Mouse (Mus musculus) right cerebral cortex, adult 18-20 months (tissue): ENCODE results near the gene Flot2.

Source experiments
- DNase-seq: peaks from one replicate; pipeline ENCODE4 v3.0.0; 2022; ENCODE audit warnings: mixed read lengths

The Flot2 gene

DNA sequence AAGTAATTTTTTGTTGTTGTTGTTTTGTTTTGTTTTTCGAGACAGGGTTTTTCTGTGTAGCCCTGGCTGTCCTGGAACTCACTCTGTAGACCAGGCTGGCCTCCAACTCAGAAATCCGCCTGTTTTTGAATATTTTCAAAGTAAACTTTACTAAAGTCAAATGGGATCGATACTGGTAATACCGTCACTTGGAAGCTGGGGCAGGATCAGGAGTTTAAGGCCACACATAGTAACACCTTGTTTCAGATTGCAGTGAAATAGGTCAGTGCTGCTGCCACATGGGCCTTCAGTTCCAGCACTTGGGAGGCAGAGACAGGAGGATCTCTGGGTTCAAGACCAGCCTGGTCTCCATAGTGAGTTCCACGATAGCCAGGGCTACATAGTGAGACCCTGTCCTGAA lies 66.8 kb downstream of the Flot2 start:
- DNase-seq = no peak
